Mouse (Mus musculus): ENCODE results near the gene Clvs2. TPM values are rescaled to one million over a fixed set of nuclear protein-coding genes. Genes with fewer than 3 reads are reported as not detected.

The Clvs2 gene
- polyA plus RNA-seq, 1 experiment from 2014 or later, result not detected

- H3K4me2 ChIP-seq (ENCODE audit: low read depth, low read length), result no peak overlapping the region
- TF ChIP-seq CTCF (IDR thresholded peaks at IDR 0.05; ENCODE audit: low read depth) (no peak), EP300 (IDR thresholded peaks at IDR 0.05; ENCODE audit: low read depth) (no peak)
- no peaks in the 10 kb centered on the region for H3K27me3 ChIP-seq (ENCODE audit: insufficient read depth, low read length)
- H3K9ac ChIP-seq (replicated peaks), result no peak overlapping the region
- 80% methylated on average over 16 of the region's 16 CpGs for WGBS (ENCODE audit: insufficient replicate concordance)
- no peaks in the 10 kb centered on the region for H3K4me1 ChIP-seq (ENCODE audit: insufficient read depth)
- no peak for ATAC-seq
- no peak overlapping the region for H3K27ac ChIP-seq (ENCODE audit: low read depth)
- no peaks in the 10 kb centered on the region; the same call in 1 of the 2 replicates for H3K9me3 ChIP-seq (ENCODE audit: low read length)
- H3K4me3 ChIP-seq (ENCODE audit: low read depth, low read length), result no peak overlapping the region
- DNase-seq, result no peak
- H3K36me3 ChIP-seq (replicated peaks; ENCODE audit: insufficient read depth, low read length), result no peaks in the 10 kb centered on the region
Observed at GRCm38 (mm10) chr10:33592732-33593131, 31.8 kb downstream of the Clvs2 start.

- Histone ChIP-seq H3K27me3 (ENCODE audit: insufficient read depth, low read length) (no peaks in the 10 kb centered on the region), H3K9ac (replicated peaks) (no peak overlapping the region), H3K4me2 (ENCODE audit: low read depth, low read length) (no peak overlapping the region), H3K4me3 (ENCODE audit: low read depth, low read length) (no peak overlapping the region), H3K4me1 (ENCODE audit: insufficient read depth) (no peaks in the 10 kb centered on the region), H3K9me3 (ENCODE audit: low read length) (no peaks in the 10 kb centered on the region; the same call in 1 of the 2 replicates), H3K36me3 (replicated peaks; ENCODE audit: insufficient read depth, low read length) (no peaks in the 10 kb centered on the region), H3K27ac (ENCODE audit: low read depth) (no peak overlapping the region)
- 71% methylated on average over 2 of the region's 2 CpGs for WGBS (ENCODE audit: insufficient replicate concordance)
- DNase-seq (no peak), ATAC-seq (no peak)
- TF ChIP-seq EP300 (IDR thresholded peaks at IDR 0.05; ENCODE audit: low read depth), result no peak
- TF ChIP-seq CTCF (IDR thresholded peaks at IDR 0.05; ENCODE audit: low read depth), result no peak
Observed at GRCm38 (mm10) chr10:33588800-33589199, 35.8 kb downstream of the Clvs2 start.

- Histone ChIP-seq H3K9me3 (ENCODE audit: low read length) (no peaks in the 10 kb centered on the region; the same call in 1 of the 2 replicates), H3K4me2 (ENCODE audit: low read depth, low read length) (no peak overlapping the region), H3K4me3 (ENCODE audit: low read depth, low read length) (no peak overlapping the region), H3K36me3 (replicated peaks; ENCODE audit: insufficient read depth, low read length) (no peaks in the 10 kb centered on the region), H3K9ac (replicated peaks) (no peak overlapping the region), H3K27ac (ENCODE audit: low read depth) (no peak overlapping the region), H3K4me1 (ENCODE audit: insufficient read depth) (no peaks in the 10 kb centered on the region), H3K27me3 (ENCODE audit: insufficient read depth, low read length) (no peaks in the 10 kb centered on the region)
- TF ChIP-seq CTCF (IDR thresholded peaks at IDR 0.05; ENCODE audit: low read depth) (no peak), EP300 (IDR thresholded peaks at IDR 0.05; ENCODE audit: low read depth) (no peak)
- 43% methylated on average over 2 of the region's 2 CpGs for WGBS (ENCODE audit: insufficient replicate concordance)
- no peak for ATAC-seq
- DNase-seq, result no peak
Observed at GRCm38 (mm10) chr10:33587118-33587517, 37.5 kb downstream of the Clvs2 start.

GRCm38 (mm10) chr10:33558081-33558480 is 66.5 kb downstream of the Clvs2 start:
- DNase-seq (no peak), ATAC-seq (no peak)
- H3K4me2 ChIP-seq (ENCODE audit: low read depth, low read length), result no peak overlapping the region
- H3K9me3 ChIP-seq (ENCODE audit: low read length), result no peaks in the 10 kb centered on the region
- no peaks in the 10 kb centered on the region for H3K36me3 ChIP-seq (replicated peaks; ENCODE audit: insufficient read depth, low read length)
- H3K9ac ChIP-seq (replicated peaks), result no peak overlapping the region
- no peaks in the 10 kb centered on the region for H3K27me3 ChIP-seq (ENCODE audit: insufficient read depth, low read length)
- TF ChIP-seq CTCF (IDR thresholded peaks at IDR 0.05; ENCODE audit: low read depth) (no peak), EP300 (IDR thresholded peaks at IDR 0.05; ENCODE audit: low read depth) (no peak)
- H3K4me3 ChIP-seq (ENCODE audit: low read depth, low read length), result no peak overlapping the region
- no peak overlapping the region for H3K27ac ChIP-seq (ENCODE audit: low read depth)
- H3K4me1 ChIP-seq (ENCODE audit: insufficient read depth), result no peaks in the 10 kb centered on the region
- 51% methylated on average over 3 of the region's 3 CpGs for WGBS (ENCODE audit: insufficient replicate concordance)

- Histone ChIP-seq H3K9me3 (ENCODE audit: low read length) (no peaks in the 10 kb centered on the region), H3K4me1 (ENCODE audit: insufficient read depth) (no peaks in the 10 kb centered on the region), H3K27me3 (ENCODE audit: insufficient read depth, low read length) (no peaks in the 10 kb centered on the region), H3K36me3 (replicated peaks; ENCODE audit: insufficient read depth, low read length) (no peaks in the 10 kb centered on the region), H3K27ac (ENCODE audit: low read depth) (no peak overlapping the region), H3K4me3 (ENCODE audit: low read depth, low read length) (no peak overlapping the region), H3K4me2 (ENCODE audit: low read depth, low read length) (no peak overlapping the region), H3K9ac (replicated peaks) (no peak overlapping the region)
- TF ChIP-seq EP300 (IDR thresholded peaks at IDR 0.05; ENCODE audit: low read depth) (no peak), CTCF (IDR thresholded peaks at IDR 0.05; ENCODE audit: low read depth) (no peak)
- ATAC-seq (no peak), DNase-seq (no peak)
- 68% methylated on average over 4 of the region's 4 CpGs for WGBS (ENCODE audit: insufficient replicate concordance)
Observed at GRCm38 (mm10) chr10:33540331-33540730, 84.2 kb downstream of the Clvs2 start.

Other genes starting within 250 kb of the Clvs2 start
- gene Sult3a2, start 161.9 kb upstream of the Clvs2 start, polyA plus RNA-seq (2015; fragmentation: Nextera tagmentation; extraction: Ambion mirVana), result not detected in 2 replicates
- 0.27 and 0.54 TPM in 2 replicates for gene Sult3a1, start 233.0 kb upstream of the Clvs2 start, polyA plus RNA-seq (2015; fragmentation: Nextera tagmentation; extraction: Ambion mirVana)